Mouse (Mus musculus): Measurements from ENCODE around the gene Brip1.
"Not testable (repeated sequence)": the region's sequence is repeated elsewhere in the genome, so short reads cannot be mapped to it uniquely, and the experiment has no call there.

Gene Brip1

DNA sequence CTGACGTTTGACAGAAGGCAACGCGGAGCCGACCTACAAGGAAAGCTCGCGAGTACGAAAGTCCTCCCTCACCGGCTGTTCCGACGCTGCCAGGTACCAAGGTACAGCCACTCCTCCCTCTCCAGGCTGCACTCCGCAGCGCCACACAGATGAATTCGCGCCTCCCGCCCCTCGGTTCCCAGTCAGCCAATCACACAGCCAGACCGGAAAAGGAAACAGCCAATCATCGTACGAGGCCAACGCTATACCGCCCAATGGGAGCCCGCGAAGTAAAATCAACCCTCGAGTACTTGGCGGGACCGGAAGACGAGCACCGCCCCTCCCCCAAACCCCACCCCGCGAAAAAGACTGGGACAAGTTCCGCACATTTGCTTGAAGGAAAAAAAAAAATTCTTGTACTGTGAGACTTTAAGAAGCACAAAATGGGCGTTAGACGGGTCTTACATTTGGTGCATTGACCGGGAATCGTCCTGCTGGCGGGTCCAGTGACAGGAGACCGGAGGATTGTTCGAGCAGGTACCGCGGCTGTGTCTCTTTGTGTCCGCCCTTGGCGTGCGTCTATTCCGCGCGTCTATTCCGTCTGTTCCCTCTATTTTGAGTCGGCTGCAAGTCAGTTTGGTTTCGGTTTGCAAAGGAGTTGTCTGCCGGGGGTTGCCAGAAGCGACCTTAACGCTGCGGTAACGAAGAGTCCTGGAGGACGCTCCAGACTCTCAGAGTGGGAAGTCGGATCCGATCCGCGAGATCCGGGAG, at the start of gene Brip1:
Brip1 (minus strand) TSS at position 157 of the 750 bp plus-strand sequence.
- peak; percentile 95 for DNase-seq

DNA sequence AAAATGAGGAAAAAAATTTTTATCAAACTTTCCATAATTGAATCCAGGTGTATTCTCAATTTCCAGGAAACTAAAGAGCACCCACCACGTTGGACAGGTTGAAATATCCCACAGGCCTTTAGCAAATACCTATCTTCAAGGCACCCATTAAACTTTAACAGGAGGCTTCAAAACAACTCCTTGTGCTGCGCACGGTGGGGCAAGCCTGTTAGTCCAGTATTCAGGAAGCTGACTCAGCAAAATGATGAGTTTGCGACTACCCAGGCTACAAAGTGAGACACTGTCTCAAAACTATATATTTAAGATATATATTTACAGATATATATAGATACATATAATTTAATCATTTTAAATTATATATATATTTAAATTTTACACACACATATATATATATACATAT, 31.5 kb upstream of the Brip1 start:
- DNase-seq, result no peak

DNA sequence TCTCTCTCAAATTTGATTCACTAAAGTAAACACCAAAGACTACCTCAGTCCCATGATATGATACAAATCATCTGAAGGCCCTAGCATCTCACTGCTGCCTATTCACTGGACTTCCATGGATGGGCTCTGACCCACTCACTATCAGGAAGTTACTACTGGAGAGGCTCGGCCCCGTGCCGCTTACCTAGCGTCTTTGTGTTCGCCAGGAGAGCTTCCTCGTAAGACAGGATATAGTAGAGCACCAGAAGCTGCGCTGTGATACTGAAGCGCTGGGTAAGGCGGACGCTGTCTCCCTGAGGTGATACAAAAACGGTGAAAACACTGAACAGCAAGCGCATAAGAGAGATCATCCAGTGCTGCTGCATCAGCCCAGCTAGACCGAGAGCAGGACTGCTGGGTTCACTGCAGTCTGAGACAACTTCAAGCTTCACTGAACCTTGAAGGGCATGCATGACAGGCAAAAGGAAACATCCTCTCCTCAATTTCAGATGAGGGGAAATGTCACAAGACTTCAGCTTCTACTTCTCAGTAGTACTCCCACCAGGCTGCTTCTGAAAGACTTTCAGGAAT, 30.9 kb upstream of the Brip1 start:
- no peak for DNase-seq

GRCm38 (mm10) chr11:86226646-86227180, 25.7 kb upstream of the Brip1 start:
- no peak for DNase-seq

DNA sequence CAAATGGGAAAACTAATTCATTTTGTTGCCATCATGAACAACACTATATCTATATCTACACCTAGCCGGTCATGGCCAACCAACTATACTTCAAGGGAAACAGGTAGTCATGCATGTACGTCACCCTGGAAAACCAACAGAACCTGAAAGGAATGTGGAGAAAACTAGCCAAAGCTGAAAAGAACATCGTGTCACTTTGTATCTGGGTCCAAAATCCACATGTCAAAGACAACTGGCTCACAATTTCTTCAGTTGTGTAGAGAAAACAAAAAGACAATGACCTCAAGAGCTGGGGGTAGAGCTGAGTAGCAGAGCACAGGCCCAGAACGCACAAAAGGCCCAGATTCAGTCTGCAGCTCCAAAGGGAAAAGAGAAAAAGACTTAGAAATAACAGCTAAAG, 24.8 kb upstream of the Brip1 start:
- no peak for DNase-seq

DNA sequence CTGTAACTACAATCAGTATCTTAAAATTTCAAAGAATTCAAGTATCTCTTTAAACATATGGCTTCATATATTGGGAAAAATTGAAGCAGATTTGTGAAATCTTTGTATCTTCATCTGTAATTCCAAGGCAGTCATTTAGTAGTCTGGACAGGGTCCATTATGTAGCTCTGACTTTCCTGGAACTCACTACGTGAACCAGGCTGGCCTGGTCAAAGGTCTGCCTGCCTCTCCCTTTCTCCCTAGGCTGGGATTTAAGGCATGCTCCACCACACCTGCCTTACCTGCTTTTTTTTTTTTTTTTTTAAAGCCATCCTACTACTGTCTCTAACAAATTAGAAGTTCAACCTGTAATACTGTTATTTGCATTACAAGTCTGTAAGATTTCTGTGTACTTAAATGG, 10.8 kb upstream of the Brip1 start:
- no peak for DNase-seq

GRCm38 (mm10) chr11:86209123-86209522, 8.1 kb upstream of the Brip1 start:
- no peak for DNase-seq

GRCm38 (mm10) chr11:86205876-86206275, 4.9 kb upstream of the Brip1 start:
- DNase-seq, result no peak

GRCm38 (mm10) chr11:86205031-86205430, 4.0 kb upstream of the Brip1 start:
- no peak for DNase-seq

- DNase-seq, result peak; percentile 36
These were observed 1.1 kb upstream of the Brip1 start for GRCm38 (mm10) chr11:86201901-86202675.

DNA sequence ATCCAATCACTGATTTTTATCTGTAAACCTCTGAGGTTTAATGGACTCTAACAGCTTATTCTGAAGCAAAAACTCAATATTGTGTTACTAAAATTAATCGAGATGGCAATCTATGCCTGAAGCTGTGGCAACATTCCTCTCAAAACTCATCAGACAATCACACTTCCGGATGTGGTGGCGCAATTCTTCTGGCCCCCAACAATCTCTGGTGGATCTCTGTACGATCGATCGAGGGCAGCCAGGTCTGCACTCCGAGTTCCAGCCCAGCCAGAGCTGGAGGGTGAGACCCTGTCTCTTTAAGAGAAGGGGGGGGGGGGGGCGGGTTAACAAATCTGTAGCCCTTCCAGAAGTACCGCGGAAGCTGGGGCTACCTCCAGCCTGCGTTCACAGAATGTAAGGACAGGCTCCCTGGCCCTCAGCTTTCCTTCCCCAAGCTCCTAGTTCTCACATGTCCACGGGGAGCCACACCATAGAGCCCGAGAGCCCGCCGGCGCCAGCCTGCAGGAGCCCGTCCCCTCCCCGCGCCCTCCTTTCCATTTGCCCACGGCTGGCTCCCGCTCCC, 452 bp downstream of the Brip1 start:
- no peak for DNase-seq

- no peak for DNase-seq
These were observed 1.3 kb downstream of the Brip1 start for GRCm38 (mm10) chr11:86199733-86200132.

GRCm38 (mm10) chr11:86185224-86185623, 15.8 kb downstream of the Brip1 start:
- not testable (repeated sequence) for DNase-seq

DNA sequence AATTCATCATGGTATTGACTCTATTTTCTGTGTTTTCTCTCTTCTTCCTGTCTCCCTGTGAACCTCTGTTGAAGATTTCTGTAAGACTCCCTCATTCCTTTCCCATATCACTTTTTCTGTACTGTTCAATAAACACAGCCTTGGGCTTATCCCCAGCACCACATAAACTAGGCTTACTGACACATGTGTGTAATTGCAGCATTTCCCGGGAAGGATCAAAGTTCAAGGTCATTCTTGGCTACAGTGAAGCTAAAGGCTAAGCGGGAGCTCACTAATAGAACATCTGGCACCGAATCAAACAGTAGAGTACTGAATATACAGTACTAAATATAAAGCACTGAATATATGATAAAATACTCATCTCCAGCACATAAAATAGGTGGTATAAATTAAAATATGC, 25.2 kb downstream of the Brip1 start:
- peak; percentile 39 for DNase-seq

DNA sequence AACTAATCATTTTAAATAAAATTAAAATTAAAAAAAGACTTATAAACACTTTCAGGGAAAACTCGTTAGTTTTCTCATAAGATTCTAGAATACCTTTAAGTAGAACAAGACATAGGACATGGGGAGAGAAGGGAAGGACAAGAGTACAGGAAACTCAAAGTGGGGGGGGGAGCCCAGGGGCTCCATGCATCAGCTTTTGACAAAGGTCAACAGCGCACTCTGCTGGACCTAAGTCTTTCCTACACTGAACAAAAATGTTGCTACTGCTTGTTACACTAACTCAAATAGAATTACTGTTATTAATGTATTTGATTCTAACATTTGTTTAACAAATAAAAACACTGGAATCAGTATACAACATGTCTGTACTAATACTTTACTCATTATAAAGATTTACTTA, 26.8 kb downstream of the Brip1 start:
- peak; percentile 82 for DNase-seq

- no peak for DNase-seq
These were observed 30.2 kb downstream of the Brip1 start for GRCm38 (mm10) chr11:86170743-86171142.

DNA sequence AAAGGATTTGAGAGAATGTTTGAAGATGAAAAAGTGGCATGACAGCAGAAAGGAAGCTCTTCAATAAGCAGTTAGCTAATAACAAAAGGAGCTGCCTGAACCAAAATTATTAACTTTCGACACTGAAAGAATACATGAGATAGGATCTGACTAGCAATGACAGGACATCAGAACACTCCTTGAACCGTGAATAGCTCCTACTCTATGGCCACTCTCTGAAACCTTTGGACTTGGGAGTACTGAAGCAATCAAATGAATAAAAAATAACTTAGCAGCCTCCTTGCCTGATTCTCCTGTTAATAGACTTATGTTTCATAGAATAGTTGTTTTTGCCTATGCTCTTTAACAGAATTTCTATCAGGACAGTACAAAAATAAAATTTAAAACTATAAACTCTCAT, 40.7 kb downstream of the Brip1 start:
- DNase-seq, result no peak

DNA sequence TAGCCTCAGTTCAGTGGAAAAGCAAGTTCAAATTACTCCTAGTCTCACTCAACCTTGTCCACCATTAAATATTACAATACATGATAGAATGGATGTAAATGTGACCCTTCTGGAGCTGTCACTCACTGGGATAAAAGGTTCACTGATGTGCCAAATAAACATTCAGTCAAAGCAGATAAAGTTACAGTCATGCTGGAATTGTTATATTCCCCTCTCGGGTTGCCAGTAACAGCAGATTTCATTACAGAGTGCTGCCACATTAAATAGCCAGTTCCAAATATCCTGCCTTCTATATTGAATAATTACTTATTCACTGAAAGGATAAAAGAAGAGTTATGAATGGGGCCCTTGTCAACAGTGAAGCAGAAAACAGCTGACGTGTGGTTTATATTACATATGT, 42.0 kb downstream of the Brip1 start:
- DNase-seq, result no peak

DNA sequence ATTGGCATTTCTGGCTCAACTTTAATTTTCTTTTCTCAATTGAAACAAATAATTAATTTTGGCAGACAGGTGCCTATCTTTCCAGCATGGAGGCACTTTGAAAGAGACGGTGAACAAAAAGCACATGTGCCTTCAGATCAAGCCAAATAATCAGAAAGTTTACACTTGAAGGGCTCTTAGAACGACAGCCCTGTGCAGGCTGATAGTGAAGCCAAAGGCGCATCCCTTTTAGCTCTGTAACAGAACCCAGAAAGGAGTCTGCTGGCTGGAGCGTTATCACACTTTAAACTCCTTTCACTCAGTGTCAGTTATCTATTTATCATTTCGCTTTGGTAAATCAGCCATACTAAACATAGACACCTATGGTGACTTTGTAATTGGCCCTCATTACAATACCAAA, 45.4 kb downstream of the Brip1 start:
- no peak for DNase-seq

GRCm38 (mm10) chr11:86131324-86131723, 69.7 kb downstream of the Brip1 start:
- no peak for DNase-seq

DNA sequence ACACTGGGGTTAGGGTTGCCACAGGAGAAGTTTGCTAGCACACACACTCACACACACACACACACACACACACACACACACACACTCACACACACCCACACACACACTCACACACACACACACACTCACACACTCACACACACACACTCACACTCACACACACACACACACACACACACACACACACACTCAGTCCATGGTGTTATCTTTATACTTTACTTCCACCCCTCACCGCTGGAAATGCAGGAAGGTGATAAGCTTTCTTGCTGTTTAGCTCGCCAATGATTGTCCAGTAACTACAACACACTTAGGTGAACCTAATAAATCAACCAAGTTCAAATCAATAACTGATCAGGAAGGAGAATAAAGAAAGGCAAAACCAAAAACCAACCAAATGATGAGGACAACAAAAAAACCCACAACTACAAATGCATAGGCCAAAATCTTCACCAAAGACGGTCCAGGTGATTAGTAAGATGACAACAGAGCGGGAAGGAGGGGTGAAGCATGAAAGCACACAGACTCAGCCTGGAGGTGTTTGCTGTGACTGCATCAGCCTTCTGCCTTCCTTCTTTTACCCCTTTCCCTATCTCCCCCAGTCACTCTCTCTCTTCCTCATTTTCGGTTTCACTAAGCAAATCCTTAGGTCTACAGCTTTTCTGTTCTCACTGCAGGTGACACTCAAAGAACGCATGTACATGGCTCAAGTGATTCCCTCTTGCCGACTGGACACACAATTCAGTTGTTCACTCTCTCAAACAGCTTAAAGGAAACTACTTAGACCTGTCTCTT, 83.7 kb downstream of the Brip1 start:
- no peak for DNase-seq

GRCm38 (mm10) chr11:86115955-86116354, 85.0 kb downstream of the Brip1 start:
- DNase-seq, result no peak

DNA sequence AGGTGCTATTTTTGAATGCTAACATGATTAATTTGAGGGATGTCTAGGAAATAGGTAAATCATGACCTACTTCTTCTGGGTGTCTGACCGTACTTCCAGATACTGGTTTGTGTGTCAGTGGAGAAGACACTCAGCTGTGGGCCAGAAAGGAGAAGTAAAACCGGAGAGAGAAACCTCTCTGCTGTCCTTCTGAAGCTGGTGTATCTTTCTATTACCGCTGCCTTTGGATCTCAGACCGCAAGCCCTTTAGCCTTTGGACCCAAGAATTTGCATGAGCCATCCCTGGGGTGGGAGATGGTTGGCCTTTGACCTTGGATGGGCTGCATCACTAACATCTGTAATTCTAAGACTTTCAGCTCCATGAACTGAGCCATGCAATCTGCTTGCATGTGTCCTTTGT, 93.7 kb downstream of the Brip1 start:
- no peak for DNase-seq
